Mouse (Mus musculus) effector memory CD4-positive, alpha-beta T cell, adult 7 months (primary cell): ENCODE data around the gene Gzmg. TPM values are rescaled to one million over a fixed set of nuclear protein-coding genes. Genes with fewer than 3 reads are reported as not detected.

ENCODE experiments used
- polyA plus RNA-seq: library from polyadenylated mRNA; unstranded; fragments of 100-300 nt; shearing (Covaris generic); gene quantifications from one replicate; pipeline ENCODE4 v1.2.1, GENCODE M21; 2017

The Gzmg gene
- not detected for polyA plus RNA-seq

GRCm38 (mm10) chr14:56159479-56159878 is at the start of gene Gzmg:
Gzmg (minus strand) TSS chr14:56159579.

GRCm38 (mm10) chr14:56174499-56174898 is 15.1 kb upstream of the Gzmg start, which contains the start of gene Gzmn:
Gzmn (minus strand) TSS chr14:56174599.

GRCm38 (mm10) chr14:56132508-56132907 is 26.9 kb downstream of the Gzmg start, which contains the start of gene Gzmd:
Gzmd (minus strand) TSS chr14:56132608.

GRCm38 (mm10) chr14:56120525-56120924 is 38.9 kb downstream of the Gzmg start, which contains the start of gene Gzme:
Gzme (minus strand) TSS chr14:56120625.

Other genes starting within 250 kb of the Gzmg start
- gene Cma1, start 214.9 kb downstream of the Gzmg start, polyA plus RNA-seq: not detected
- not detected for gene Cma2, start 208.6 kb downstream of the Gzmg start, polyA plus RNA-seq
- not detected for gene Mcpt1, start 141.6 kb downstream of the Gzmg start, polyA plus RNA-seq
- gene Mcpt9, start 129.1 kb downstream of the Gzmg start, polyA plus RNA-seq: not detected
- not detected for gene Mcpt2, start 117.5 kb downstream of the Gzmg start, polyA plus RNA-seq
- gene Mcpt4, start 97.3 kb downstream of the Gzmg start, polyA plus RNA-seq: not detected
- not detected for gene Mcpt8, start 74.3 kb downstream of the Gzmg start, polyA plus RNA-seq
- gene Ctsg, start 57.0 kb downstream of the Gzmg start, polyA plus RNA-seq: not detected
- gene Gzme, start 39.0 kb downstream of the Gzmg start, polyA plus RNA-seq: not detected
- gene Gzmd, start 27.0 kb downstream of the Gzmg start, polyA plus RNA-seq: not detected
- not detected for gene Gzmn, start 15.0 kb upstream of the Gzmg start, polyA plus RNA-seq
- not detected for gene Gzmf, start 51.8 kb upstream of the Gzmg start, polyA plus RNA-seq
- 1.3 TPM for gene Gzmc, start 75.1 kb upstream of the Gzmg start, polyA plus RNA-seq
- gene Gzmb, start 102.7 kb upstream of the Gzmg start, polyA plus RNA-seq: 63.6 TPM
- 0.21 TPM for gene Atp12a, start 205.5 kb upstream of the Gzmg start, polyA plus RNA-seq
- 0.40 TPM for gene Rnf17, start 243.0 kb upstream of the Gzmg start, polyA plus RNA-seq